Mouse (Mus musculus) heart, postnatal 0 days (tissue): ENCODE results near the gene Mrpl49.

Source experiments
- CTCF ChIP-seq: IDR thresholded peaks from 2 replicates; pipeline ENCODE4 v1.5.1; 2016; ENCODE audit warnings: antibody characterized with exemption, control low read depth, low read depth
- EP300 ChIP-seq: IDR thresholded peaks from 2 replicates; pipeline ENCODE4 v1.6.1; 2016; ENCODE audit warnings: antibody characterized with exemption, low read depth

- TF ChIP-seq EP300, result no peak
- no peak for TF ChIP-seq CTCF
Observed at GRCm38 (mm10) chr19:6005541-6005940, 52.0 kb downstream of the Mrpl49 start.
